Mouse (Mus musculus) 416B (cell line): ENCODE measurements at regions not wholly inside any gene's neighbourhood (a gene's known extent, or its start where the extent isn't known, plus 50 kb on each side); places are given as distances from the start of the nearest gene placed in this dataset.

Experiments used
- DNase-seq: peaks from one replicate; pipeline ENCODE4 v3.0.0; 2011; ENCODE audit warnings: low read depth

DNA sequence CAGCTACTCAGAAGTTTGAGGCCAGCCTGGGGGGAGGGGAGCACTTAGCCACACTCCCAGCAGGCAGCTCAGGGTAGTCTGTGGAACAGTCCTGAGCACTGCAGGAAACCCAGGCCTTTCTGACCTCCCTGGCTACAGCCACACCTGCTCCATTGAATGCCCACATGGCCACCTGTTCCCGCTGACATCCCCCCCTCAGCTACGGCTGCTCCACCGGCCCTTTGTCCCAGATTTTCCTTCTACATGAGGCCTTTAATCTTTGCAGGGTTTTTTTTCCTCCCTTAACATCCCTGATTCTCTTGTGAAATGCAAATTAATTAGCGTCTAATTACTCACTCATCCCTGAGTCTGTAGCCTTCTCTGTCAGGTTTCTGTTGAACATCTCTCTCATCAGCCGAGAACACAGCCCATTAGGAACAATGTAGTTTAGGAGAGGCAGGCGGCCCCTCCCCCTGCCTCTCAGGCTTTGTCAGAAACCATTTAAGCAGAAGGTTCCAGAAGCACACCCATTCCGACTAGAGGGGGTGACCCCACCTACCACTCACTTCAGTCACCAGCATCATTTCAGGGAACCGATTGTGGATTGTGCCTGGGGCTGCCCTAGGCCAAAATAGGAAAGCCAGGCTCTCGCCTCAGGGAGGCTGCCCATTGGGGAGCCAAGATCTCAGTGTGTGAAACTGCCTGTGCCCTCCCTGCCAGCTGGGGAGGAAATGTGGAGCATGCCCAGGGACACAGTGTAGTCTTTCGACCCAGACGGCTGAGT, 78.8 kb upstream of the Tle3 start:
- DNase-seq: no peak

DNA sequence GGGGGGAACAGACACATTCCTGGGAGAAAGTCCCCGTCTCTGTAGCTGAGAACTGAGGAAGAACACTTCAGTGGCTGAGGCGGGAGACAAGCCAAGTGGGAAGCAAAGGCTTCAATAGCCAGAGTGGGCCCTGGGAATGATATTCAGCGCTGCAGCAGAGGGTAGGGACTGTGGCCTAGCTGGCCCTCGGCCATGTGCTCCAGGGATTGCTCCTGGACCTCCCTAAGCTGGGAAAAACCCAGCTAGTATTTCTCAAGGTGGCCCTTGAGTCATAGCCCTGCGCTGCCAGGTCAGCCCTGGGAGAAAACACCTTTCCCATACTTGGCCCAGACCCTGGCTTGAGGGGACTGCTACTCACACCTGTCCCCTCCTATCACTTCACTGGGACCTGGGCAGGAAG, 77.2 kb upstream of the Tle3 start:
- no peak for DNase-seq

DNA sequence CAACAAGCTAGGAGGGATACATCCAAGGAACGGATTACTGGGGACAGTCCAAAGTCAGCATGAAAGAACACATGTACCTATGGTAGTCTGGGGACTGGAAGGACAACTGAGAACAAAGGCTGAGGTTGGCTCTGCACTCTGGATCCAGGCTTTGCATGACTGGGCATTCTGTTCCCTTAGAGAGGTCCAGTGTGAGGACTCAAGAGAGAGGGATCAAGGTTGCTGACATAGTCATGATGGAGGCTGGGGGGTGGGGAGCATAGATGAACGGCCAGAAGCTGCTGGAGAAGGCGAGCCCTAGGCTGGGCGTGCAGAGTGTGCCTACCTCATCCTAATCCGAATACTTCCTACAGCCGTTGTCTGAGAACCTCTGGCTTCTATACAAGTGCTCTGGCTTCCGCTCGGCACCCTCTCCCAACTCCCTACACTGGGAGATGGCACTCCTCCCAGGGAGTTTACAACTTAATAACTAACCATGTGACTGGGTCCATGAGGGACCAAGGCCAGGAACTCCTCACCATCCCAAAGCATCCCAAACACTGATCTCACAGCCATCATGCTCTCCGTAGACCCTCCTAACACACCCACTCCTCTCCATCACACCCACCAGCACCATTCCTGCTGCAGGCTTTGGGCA, 75.7 kb upstream of the Tle3 start:
- DNase-seq: no peak

DNA sequence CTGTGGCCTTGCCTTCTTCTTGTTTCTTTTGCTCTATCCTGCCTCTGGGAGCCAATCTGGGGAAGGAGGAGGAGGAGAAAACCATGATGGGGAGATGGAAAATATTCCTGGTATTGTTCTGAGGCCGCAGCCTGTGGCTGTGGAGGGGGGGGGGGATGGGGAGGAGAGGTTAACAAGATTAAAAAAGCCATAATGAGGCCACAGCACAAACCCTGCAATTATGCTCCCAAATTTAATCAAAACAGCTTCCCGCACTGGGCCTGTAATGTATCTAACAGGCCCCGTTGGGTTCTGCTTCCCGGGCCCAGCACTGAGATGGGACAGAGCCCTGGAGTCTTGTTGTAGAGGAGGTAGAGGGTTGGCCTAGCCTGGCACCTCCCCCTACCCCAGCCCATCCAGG, 74.8 kb upstream of the Tle3 start:
- no peak for DNase-seq

DNA sequence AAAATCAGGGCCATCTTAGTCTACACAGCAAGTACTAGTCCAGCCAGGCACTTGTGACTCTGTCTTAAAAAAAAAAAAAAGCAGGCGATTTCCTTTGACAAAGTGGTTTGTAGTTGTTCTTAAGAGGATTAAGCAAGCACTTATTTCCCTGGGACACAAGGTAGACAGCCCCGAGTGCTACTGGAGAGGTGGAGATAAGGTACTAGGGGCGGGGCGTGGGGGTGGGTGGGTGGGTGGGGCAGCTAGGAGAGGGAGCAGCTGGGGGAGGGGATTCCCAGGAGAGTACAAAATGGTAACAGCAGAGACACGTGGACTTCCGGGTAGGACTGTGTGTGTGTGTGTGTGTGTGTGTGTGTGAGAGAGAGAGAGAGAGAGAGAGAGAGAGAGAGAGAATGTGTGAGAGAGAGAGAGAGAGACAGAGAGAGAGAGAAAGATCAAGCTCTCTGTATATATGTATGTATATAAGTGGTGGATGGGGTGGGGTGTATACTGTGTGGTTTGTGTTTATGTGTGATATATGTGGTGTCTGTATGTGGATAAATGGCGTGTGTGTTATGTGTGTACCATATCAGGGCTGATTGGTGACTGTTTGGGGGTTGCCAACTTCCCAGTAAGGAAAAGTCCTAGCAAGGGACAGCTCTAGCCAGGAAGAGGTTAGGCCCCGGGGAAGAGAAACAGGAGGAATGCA, 72.1 kb upstream of the Tle3 start:
- no peak for DNase-seq

DNA sequence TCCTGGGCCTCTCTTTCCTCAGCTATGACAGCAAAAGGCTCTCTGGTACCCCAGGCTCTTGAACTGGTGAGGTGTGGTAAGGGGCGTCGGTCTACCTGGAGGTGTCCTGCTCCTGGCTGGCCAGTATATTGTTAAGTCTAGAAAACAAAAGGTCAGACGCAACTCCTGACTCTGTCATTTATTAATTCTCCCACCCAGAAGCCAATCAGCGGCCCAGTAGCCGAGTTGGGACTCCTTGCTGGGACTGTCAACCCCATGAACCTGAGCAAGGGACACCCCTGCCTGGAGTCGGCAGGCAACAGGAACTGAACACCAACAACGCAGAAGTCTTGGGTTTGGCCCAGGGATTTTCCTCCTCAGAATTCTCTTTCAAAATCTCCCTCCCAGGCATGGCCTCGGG, 71.1 kb upstream of the Tle3 start:
- DNase-seq: no peak

DNA sequence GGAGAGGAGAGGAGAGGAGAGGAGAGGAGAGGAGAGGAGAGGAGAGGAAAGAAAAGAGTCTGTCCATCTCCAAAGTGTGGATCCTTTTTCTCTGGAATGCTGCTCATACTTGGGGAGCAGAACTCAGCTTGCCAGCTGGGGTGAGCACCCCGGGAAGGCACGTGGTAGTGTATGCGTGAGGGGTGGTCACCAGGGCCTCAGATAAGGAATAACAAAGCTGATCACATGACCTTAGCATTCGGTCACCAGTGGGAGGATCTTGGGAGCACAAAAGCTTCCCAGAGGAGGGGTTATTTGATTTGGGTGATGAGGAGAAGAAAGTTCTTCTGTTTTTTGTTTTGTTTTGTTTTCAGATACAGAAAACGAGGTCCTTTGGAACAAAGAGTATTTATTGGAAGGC, 69.4 kb upstream of the Tle3 start:
- no peak for DNase-seq

DNA sequence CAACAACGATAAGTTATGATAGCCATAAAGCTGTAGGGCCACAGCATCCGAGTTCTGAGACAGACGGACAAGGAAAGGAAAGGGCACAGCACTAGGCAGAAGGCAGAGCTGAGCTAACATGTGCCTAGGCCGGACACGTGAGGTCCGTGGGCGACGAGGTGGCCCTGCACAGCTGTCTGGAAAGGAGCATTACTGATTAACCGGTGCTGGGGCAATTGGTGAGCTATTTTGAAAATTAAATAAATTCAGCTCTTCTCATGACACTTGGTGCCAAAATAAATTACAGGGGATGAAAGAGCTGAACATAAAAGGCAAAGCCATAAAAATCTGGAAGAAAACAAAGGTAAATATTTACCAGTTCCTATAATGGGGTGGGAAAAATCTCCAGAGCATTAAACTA, 65.9 kb upstream of the Tle3 start:
- no peak for DNase-seq

DNA sequence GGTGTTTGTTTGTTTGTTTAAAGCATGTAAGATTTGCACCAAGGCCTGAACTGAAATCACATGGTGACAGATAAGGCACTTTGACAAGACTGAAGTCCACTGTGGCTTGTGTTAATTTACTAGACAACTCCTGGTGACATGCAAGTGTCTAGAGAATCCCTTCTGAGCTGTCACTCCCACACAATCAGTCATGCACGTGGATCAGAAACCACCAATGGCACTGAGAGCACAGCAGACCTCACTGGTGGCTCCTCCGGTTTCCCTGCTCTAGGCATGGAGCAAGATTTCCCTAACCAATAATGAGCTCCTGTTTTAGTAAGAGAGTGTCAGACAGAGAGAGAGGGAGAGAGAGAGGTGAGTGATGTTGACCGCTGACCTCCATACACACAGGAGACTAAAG, 63.1 kb upstream of the Tle3 start:
- DNase-seq: no peak

DNA sequence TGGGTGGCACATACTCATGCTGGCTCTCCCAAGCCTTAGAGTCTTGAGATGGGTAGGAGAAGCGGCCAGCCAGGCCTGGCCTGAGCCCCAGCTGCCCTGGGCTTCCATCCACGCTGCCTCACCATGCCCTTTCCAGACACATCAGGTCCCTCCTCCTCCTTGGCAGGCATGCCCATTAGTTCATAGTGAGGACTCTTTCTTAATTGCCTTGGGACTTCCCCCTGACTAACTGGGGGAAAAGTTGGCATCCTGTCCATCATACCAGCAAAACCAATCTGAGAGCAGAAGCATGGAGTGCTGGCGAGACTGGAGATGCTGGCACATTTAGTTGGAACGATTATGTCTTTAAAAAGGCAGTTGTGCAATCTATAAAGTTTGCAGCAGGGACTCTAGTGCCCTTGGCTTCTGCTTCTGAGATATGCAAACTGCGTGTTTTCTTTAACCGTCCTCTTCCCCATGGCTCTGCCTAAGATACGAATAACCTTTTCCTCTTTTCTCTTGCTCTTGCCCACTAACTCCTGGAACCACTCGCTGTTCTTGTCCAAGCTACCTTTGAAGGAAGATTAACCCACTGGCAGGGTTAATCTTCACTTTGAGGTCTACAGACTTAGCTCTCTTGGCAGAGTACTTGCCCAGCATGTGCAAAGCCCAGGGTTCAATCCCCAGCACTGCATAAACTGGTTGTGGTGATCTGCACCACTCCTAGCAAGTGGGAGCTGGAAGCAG, 62.2 kb upstream of the Tle3 start:
- no peak for DNase-seq

DNA sequence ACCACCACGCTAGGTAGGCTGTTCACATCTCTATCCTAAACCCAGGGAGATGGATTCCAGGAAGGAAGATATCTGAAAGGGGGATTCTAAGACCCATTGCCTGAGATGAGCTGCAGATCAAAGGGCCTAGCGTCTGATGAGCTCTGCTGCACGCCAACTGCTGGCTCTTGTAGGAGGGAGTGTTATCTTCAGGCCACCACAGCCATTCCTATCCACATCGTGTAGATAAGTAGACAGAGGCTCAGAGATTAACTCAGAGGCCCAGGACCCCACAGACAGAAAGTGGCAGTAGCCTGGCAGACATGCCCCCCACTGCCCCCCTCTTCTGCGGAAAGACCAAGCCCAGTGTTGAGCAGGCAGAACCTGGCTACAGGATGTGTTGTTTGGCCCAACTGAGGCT, 61.6 kb upstream of the Tle3 start:
- DNase-seq: no peak

DNA sequence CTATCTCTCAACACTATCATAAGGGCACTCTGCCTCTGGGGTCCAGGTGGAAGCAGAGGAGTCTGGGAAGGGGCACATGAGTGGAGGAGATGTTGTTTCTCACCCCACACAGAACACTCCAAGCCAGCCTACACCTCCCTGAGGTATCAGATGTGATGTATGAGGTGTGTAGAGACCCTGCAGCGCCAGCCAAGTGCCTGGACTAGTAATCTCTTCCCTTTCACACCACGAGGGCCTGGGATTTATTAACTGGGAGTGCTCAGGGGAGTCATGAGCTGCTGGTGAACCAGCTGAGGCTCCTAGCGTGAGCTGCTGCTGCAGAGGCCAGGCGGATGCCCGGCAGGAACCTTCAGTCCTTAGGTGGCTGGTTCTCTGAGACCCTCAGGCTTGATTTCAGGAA, 60.6 kb upstream of the Tle3 start:
- no peak for DNase-seq

DNA sequence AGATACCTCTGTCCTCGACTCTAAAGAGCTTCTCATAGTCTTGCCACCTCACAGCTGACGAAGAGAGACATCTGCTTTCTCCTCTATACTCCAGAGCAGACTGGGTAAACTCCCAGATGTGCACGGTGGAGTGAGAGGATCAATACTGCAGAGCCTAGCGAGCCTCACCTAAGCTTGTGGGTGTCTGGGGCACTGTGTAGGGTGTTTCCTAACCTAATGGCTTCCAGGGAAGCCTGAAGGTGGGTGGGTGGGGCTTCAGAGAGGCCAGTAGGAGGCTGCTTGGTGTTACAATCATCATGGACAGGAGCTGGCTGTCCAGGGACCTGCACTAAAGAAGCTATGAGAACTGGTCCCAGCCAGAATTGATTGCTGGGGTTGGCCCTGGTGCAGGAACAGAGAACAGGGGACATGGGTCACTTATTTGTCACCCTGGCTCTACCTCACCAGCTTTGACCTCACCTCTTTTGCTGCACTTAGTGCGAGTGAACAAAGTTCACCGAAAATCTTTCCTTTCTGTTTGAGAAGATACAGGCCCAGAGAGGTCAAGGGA, 57.5 kb upstream of the Tle3 start:
- no peak for DNase-seq

DNA sequence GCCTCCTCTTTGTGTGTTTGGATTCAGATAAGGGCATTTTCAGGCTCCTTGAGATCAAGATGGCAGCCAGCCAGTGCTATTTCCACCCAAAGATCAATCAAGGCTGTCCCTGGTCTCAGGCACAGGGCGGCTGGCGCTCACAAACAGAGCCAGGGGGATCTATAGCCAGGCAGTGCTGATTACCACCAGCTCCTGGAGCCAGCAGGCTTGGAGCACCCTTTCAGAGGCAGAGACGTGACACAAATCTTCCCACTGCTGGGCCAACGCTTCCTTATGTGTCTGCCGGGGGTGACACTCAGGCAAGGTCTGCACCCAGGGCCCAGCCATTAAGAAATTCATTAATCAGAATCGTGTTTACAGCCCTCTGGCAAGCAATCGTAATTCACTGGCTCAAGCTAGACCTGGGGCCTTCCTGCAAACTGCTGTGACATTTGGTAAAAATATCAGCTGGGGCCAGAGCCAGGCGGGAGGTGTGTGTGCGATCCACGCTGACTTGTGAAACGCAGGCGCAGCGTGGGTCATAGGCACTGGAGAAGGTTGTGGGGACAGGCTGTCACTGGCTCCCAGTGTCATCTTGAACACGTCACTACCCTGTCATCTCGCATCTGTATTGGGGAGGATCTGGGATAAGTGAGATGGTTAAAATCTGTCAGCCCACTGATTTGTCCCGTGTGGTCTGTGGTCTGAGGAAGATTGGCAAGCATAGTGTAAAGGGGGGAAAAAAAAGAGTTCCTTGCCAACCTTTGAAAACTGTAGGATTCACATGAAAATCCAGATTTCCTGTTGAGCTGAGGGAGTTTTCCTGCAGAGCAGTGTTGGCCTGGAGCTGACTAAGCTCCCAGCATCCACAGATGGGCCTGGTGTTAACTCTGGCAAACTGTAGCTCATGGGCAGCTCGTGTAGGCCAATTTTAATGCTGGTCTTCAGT, 56.5 kb upstream of the Tle3 start:
- DNase-seq: no peak

DNA sequence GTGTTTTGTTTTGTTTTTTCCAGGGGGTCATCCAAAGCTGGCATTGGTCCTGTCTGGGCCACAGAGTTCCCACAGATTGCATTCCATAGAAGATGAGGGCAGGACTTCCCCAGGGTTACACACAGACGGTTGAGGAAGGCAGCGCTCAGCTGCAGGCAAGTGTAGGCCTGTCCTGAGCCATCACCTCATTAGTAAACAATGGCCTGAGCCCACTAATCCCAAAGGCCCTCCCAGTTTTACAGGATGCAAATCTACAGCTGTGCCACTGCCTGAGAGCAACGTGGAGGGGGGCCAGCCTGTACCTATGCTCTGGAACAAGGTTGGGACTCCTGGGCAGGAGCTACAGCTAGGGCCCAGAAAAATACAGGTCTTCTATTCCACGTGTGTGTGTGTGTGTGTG, 55.7 kb upstream of the Tle3 start:
- DNase-seq: no peak

DNA sequence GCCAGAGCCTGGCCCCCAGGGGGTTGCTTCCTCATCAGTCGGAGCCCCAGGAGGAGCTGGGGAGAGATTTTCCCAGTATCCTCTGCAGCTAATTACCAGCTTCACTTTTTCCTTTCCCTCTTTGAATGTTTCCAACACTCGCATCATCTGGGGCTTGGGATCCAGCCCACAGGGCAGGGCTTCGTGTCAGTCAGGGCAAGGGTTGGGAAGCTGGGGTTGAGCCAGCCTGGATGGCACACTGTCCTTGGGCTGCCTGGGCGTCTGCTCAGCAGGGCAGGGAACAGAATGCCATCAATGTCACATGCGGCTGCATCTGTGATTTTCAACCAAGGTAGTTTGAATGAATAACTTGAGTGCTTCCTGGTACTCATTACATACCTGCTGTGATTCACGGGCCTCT, 52.4 kb upstream of the Tle3 start:
- no peak for DNase-seq

DNA sequence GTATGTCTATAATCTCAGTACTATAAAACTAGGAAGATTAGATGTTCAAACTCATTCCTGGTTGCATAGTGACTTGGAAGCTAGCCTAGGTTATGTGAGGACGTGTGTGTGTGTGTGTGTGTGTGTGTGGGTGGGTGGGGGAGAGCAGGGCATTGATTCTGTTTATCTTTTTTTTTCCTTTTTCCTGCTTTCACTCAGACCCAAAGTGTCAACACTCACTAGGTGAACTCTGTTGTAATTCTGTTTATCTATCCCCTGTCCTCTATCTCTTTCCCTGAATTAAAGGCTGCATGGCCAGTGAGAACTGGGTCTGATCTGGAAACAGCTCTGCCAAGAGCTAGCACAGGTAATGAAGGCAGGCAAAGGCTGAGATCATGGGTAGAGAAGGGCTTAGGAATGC, 50.9 kb upstream of the Tle3 start:
- DNase-seq: no peak

DNA sequence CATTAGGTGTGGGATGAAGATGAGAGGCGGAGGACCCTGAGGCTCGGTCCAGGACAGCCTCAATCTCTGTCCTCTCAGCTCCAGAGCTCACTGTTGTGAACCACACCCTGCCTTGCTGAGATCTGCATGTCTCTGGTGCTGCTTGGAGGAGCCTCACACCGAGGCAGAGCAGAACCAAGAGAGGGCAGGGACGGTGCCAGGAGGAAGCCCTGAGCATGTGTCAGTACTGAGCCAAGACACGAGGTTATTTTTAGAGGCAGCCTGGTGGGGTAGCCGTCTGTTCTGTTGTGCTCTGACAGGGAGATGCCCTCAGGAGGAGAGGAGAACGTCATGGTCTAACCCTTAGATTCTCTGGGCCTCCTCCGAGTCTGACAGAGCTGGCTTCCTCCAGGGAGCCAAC, 50.3 kb upstream of the Tle3 start:
- DNase-seq: no peak

DNA sequence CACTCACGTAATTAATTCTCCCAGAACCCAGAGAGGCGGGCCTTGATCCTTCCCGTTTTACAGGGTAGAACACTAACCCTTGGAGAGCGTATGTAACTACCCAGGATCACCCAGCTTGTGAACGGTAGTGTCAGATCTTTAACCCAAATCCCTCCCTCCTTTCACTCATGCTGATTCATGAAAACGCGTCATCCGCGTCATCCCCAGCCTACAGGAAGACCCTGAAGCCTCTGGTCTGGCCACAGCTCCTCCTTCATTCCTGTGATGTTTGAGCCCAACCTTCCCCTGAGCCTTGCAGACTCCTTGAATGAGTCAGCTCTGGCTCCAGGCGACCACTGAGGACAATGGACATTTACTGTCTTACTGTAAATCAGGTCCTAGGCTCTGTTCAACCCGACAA, 49.8 kb upstream of the Tle3 start:
- peak; percentile 94 for DNase-seq
